Mouse (Mus musculus): ENCODE data around the gene Olfr267.

Gene Olfr267

DNA sequence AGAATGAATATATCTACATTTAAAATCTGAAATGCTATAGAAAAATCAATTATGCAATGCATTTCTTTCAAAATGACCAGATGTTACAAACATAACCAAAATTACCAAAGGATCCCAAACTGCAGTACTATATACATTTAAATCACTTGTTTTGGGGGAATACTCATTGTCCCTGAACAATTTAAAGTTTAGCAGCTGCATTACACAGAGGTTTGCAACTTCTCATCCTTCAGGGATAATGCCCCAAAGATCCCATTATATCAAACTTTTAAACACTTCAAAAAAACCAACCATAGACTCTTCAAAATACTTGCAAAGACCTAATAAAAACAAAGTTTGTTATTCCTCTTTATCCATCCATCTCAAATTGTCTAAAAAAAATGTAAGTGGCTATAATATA lies at the start of gene Olfr267:
Olfr267 (minus strand) TSS at position 101 of the 400 bp plus-strand sequence.
- no peaks in the 10 kb centered on the region for H3K36me3 ChIP-seq (ENCODE audit: control insufficient read depth, insufficient read depth, low read length, poor library complexity, severe bottlenecking)
- DNase-seq (ENCODE audit: low read depth, low spot score), result no peak
- H3K27me3 ChIP-seq (ENCODE audit: control insufficient read depth, insufficient read depth, low read length, poor library complexity, severe bottlenecking), result no peaks in the 10 kb centered on the region

DNA sequence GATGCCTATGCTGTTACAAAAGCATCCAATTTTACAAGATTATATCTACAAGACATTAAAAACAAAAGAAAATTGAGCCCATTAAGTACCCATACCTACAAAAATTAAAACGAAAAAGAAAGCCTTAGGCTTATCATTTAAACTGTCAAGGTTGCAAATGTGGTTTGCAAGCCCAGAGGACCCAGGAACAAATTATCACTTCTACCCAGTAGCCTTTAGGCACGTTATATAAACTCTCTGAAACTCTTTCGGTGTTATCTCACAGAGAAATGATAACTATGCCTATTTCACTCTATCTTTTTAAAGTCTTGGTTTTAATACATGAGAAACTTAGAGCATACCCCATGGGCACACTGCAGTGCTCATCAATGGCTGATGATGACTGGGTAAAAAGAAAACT lies 45.4 kb upstream of the Olfr267 start:
- peaks cover 8% of the 10 kb centered on the region for H3K36me3 ChIP-seq (ENCODE audit: control insufficient read depth, insufficient read depth, low read length, poor library complexity, severe bottlenecking)
- no peak for DNase-seq (ENCODE audit: low read depth, low spot score)
- H3K27me3 ChIP-seq (ENCODE audit: control insufficient read depth, insufficient read depth, low read length, poor library complexity, severe bottlenecking), result no peaks in the 10 kb centered on the region

DNA sequence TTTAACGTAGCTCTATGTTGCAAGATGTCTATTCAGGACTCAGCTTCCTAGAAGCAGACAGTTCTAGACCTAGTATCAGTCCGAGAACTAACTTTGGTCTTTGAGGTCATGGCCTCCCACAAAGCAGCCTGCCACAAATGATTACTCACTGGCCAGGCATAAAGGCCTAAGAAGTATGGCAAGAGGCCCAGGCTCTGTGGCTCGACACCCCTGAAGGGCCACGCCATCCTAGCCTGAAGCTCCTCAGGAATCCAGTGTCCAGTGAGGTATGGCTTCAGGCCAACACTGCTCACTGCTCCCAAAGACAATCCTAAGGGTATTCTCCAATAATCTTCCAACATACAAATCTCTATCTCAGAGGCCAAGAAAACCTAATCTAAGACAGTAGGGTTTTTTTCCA lies 38.4 kb upstream of the Olfr267 start:
- no peaks in the 10 kb centered on the region for H3K27me3 ChIP-seq (ENCODE audit: control insufficient read depth, insufficient read depth, low read length, poor library complexity, severe bottlenecking)
- DNase-seq (ENCODE audit: low read depth, low spot score), result no peak
- H3K36me3 ChIP-seq (ENCODE audit: control insufficient read depth, insufficient read depth, low read length, poor library complexity, severe bottlenecking), result peaks cover 9% of the 10 kb centered on the region

DNA sequence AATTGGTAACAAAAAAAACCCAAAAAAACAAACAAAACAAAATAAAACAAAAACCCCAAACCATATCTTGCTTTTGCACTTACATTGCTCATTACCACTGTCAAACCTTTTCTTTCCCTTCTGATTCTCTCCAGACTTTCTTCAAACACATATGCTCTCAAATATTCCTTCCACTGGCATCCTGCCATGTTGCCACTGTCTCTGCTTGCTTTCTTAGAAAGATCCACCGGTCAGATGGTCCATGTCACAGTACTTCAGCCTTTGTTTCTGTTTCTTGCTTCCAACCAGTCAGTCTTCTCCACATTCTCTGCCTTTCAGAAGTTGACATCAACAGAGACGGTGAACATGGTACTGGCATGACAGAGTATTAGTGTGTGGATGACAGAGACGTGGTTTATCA lies 857 bp downstream of the Olfr267 start:
- no peak for DNase-seq (ENCODE audit: low read depth, low spot score)
- H3K36me3 ChIP-seq (ENCODE audit: control insufficient read depth, insufficient read depth, low read length, poor library complexity, severe bottlenecking), result no peaks in the 10 kb centered on the region
- no peaks in the 10 kb centered on the region for H3K27me3 ChIP-seq (ENCODE audit: control insufficient read depth, insufficient read depth, low read length, poor library complexity, severe bottlenecking)

DNA sequence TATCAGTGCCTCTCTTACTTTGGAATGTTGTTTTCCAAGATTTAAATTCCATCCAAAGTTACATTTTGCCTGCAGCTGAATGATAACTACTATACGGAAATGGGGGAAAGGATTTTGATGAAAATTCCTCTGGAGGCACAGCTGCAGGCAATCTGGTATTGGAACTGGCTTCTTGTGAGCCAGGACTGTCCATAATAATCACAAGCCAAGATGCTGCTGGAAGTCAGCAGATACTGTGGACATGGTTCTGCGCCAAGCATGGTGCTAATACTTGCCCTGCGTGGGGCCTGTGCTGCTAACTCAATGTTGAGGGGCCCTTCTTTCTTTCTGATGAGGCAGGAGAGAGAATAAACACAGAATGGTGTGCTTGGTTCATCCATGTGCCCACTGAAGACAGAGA lies 24.1 kb downstream of the Olfr267 start:
- H3K36me3 ChIP-seq (ENCODE audit: control insufficient read depth, insufficient read depth, low read length, poor library complexity, severe bottlenecking), result no peaks in the 10 kb centered on the region
- no peaks in the 10 kb centered on the region for H3K27me3 ChIP-seq (ENCODE audit: control insufficient read depth, insufficient read depth, low read length, poor library complexity, severe bottlenecking)
- DNase-seq (ENCODE audit: low read depth, low spot score), result no peak

DNA sequence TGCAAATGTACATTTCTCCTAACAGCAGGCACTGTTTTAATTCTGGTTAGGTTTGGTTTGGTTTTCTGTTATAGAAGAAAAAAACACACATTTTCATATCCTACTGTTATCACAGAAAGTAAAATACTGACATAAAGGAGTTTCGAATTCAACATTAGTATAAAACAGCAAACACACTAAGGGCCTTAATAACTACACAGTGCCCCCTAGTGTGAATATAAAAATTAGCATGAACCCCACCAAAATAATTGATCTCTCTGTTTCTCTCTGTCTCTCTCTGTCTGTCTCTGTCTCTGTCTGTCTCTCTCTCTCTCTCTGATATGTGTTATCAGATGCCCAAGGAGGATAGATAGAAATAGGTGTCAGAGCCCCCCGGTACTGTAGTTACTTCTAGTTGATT lies 38.0 kb downstream of the Olfr267 start:
- H3K27me3 ChIP-seq (ENCODE audit: control insufficient read depth, insufficient read depth, low read length, poor library complexity, severe bottlenecking), result no peaks in the 10 kb centered on the region
- DNase-seq (ENCODE audit: low read depth, low spot score), result peak; percentile 13

DNA sequence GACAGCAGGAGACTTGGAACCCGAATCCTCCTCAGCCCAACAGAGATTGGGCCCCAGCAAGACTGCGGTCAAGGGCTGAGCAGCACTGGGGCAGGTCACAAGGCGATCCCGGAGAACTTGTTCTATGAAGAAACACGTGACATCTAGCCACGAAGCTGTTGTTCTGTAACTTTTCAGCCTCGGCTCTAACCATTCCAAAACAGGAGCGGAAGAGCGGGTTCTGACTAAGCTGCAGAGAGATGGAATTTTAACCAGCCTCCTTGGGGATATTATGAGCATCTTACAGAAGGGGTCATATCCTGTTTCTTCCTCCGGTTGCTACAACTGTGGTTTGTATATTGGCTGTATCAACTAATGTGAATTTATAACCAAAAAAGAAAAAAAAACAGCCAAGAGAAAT lies 38.4 kb downstream of the Olfr267 start:
- no peaks in the 10 kb centered on the region for H3K27me3 ChIP-seq (ENCODE audit: control insufficient read depth, insufficient read depth, low read length, poor library complexity, severe bottlenecking)
- no peaks in the 10 kb centered on the region for H3K36me3 ChIP-seq (ENCODE audit: control insufficient read depth, insufficient read depth, low read length, poor library complexity, severe bottlenecking)
- DNase-seq (ENCODE audit: low read depth, low spot score), result no peak

More for the DNA sequence above, 38.0 kb downstream of the Olfr267 start:
- H3K36me3 ChIP-seq (ENCODE audit: control insufficient read depth, insufficient read depth, low read length, poor library complexity, severe bottlenecking), result no peaks in the 10 kb centered on the region

DNA sequence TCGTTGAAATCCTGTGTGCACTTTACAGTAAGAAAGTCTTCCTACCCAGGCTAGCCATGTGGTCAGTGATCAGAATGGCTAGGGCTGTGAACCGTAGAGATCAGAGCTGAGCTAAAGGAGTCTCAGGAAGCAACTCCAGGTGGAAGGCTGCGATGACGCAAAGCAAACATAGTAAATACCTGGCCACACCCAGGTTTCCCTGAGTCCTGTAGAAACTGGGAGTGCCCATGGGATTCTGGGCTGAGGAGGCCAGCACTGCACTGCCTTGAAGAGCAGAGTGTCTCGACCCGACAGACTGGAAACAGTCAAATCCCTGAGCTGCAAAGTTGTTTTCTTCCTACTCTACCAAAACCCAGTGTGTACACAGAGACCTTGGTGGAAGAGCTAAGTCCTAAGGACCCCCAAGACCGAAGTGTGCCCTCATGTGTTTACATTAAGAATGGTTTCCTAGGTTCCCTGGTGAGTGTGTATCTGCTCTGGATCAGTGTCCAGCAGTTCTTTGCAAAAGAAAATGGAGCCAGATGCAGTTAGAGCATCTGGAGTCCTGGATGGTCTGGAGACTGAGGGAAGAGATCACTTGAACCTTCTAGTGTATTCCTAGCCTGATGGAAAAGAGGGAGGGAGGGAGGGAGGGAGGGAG lies 41.8 kb downstream of the Olfr267 start:
- H3K27me3 ChIP-seq (ENCODE audit: control insufficient read depth, insufficient read depth, low read length, poor library complexity, severe bottlenecking), result no peaks in the 10 kb centered on the region

DNA sequence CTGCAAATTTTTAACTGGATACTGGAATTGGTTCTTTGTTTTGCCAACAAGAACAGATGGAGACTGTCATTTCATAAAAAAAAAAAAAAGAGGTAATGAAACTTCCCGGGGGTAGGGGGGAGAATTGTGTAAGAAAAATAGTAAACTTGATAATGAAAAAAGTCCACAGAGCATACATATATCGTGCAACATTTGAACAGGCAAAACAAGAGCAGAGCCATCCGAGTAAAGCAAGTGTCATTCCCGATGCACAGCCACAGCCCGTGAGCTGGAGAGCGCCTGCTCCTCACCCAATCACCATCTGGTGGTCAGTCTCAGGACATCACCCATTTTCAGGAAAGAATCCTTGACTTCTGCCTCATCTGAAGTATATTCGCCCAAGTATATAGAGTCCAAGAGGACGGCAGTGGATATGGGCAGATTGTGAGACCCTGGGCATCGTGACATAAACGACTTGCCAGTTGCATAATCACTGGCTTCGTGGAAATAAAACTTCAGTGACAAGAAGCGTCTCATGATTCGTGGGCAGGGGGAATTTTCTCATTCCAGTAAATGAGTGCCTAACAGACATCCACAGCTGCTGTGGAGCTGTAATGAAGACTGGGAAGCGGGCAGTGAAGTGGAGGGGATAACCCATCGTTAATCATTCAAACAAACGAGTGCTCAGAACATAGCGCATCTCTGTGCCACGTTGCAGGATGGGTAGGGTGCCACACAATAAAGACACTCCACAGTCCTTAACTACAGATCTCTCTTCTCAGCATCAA lies 50.5 kb downstream of the Olfr267 start:
- no peaks in the 10 kb centered on the region for H3K27me3 ChIP-seq (ENCODE audit: control insufficient read depth, insufficient read depth, low read length, poor library complexity, severe bottlenecking)
- no peak for DNase-seq (ENCODE audit: low read depth, low spot score)
- H3K36me3 ChIP-seq (ENCODE audit: control insufficient read depth, insufficient read depth, low read length, poor library complexity, severe bottlenecking), result no peaks in the 10 kb centered on the region

More for the DNA sequence above, 41.8 kb downstream of the Olfr267 start:
- no peak for DNase-seq (ENCODE audit: low read depth, low spot score)
- no peaks in the 10 kb centered on the region for H3K36me3 ChIP-seq (ENCODE audit: control insufficient read depth, insufficient read depth, low read length, poor library complexity, severe bottlenecking)

All from splenic B cell, adult 2 months (primary cell).